Mouse (Mus musculus): Measurements from ENCODE around the gene Slc25a21. TPM values are rescaled to one million over a fixed set of nuclear protein-coding genes. Genes with fewer than 3 reads are reported as not detected.

Gene Slc25a21
- polyA plus RNA-seq, 1 experiment from 2014 or later: 0.59 TPM

- 0 out of 2 replicates have a peak overlapping the region, but pooled peaks have one; percentile 28 for H3K9ac ChIP-seq (replicated peaks)
- no peak overlapping the region for H3K4me2 ChIP-seq (replicated peaks)
- no peaks in the 10 kb centered on the region for H3K9me3 ChIP-seq
- peaks cover 78% of the 10 kb centered on the region for H3K27me3 ChIP-seq
- ATAC-seq (ENCODE audit: low FRiP score, low read depth): no peak
- no peak overlapping the region for H3K27ac ChIP-seq (replicated peaks)
- 0 out of 2 replicates have a peak overlapping the region, but pooled peaks have one; percentile 4 for H3K4me3 ChIP-seq
- H3K36me3 ChIP-seq: no peaks in the 10 kb centered on the region
- 2% methylated on average over 44 of the region's 44 CpGs for WGBS
- peaks cover 17% of the 10 kb centered on the region for H3K4me1 ChIP-seq
Measured at GRCm38 (mm10) chr12:56699915-56700900, 497.1 kb downstream of the Slc25a21 start.

DNA sequence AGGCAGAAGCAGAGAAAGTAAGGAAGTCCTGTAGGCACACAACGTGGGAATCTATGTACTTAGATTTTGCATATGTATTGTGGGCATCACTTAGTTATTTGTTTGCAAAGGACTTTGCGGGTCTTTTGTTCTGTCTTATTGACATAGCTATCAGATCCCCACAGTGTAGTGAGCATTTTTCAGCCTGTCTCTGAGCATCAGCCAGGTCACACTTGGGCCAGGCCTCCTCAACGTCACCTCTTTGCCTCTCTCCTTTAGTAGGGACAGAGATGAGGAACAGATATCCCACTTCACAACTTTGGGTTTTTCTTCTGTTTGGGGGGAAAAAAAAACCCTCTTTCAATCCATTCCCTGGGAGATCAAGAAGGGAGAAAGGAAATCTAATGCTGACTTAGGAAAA is 497.9 kb downstream of the Slc25a21 start:
- H3K27me3 ChIP-seq: peaks cover 79% of the 10 kb centered on the region
- no peak overlapping the region for H3K4me2 ChIP-seq (replicated peaks)
- H3K4me1 ChIP-seq: peaks cover 17% of the 10 kb centered on the region
- ATAC-seq (ENCODE audit: low FRiP score, low read depth): no peak
- 9% methylated on average over 3 of the region's 3 CpGs for WGBS
- H3K9me3 ChIP-seq: no peaks in the 10 kb centered on the region
- no peak overlapping the region for H3K9ac ChIP-seq (replicated peaks)
- no peaks in the 10 kb centered on the region for H3K36me3 ChIP-seq
- no peak overlapping the region for H3K4me3 ChIP-seq
- no peak overlapping the region for H3K27ac ChIP-seq (replicated peaks)

DNA sequence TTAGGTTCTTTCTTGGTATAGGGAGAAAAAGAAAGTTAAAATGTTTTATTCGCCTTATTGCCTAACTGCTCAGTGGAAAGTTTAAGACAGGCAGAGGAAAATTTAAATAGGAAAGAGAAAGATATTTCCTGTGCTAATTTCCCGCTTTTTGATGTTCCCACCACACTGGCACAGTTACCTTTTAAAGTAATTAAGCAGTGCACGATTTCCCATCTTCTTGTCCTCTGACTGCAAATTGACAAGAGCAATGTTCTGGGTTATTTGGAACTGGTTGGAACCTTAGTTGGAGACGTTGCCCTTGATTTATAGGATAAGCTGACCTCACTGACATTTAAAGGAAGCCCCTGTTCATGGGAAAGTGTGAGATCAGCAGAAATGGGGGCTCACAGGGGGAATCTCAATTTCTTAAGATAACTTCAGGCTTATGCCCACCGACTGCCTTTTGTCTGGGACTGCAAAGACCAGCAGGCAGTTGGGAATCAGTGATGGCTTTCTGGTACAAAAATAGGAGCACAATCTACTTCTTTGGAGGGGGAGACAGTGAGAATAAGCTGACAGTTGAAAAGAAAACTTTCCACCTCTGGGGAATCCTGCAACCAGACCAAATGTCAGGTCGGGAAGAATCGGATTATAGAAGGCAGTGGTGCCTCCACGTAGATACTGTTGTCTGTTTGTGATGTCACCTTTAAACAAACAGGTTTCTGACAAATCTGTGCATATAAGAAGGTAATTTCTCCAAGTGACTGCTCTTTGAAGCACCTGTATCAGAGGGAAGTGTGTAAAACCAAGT is 498.9 kb downstream of the Slc25a21 start:
- WGBS: 4% methylated on average over 8 of the region's 8 CpGs
- Histone ChIP-seq H3K27ac (replicated peaks) (no peak overlapping the region), H3K36me3 (no peaks in the 10 kb centered on the region), H3K9ac (replicated peaks) (no peak overlapping the region), H3K9me3 (no peaks in the 10 kb centered on the region), H3K4me1 (peaks cover 17% of the 10 kb centered on the region), H3K4me2 (replicated peaks) (no peak overlapping the region), H3K27me3 (peaks cover 85% of the 10 kb centered on the region), H3K4me3 (no peak overlapping the region)
- ATAC-seq (ENCODE audit: low FRiP score, low read depth): no peak

DNA sequence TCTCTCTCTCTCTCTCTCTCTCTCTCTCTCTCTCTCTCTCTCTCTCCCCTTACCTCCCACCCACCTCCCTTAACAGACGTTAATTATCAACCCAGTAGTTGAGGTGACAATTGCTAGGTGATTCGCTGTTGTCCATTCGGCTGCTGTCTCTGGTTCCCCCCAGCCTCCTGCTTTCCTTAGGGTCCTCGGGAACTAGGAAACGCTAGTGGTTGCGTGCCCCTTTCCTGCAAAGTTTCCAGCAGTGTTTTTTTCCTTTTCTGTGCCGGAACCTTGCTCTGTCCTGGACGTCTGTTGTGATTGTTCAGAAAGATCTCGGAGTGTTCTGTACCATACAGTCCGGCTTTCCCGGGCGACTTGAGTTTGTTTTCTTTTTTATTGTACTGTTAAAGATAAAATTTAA is 499.5 kb downstream of the Slc25a21 start:
- 0% methylated on average over 12 of the region's 12 CpGs for WGBS
- Histone ChIP-seq H3K9me3 (no peaks in the 10 kb centered on the region), H3K36me3 (no peaks in the 10 kb centered on the region), H3K9ac (replicated peaks) (no peak overlapping the region), H3K27me3 (peaks cover 91% of the 10 kb centered on the region), H3K4me3 (no peak overlapping the region), H3K4me2 (replicated peaks) (no peak overlapping the region), H3K27ac (replicated peaks) (no peak overlapping the region), H3K4me1 (peaks cover 17% of the 10 kb centered on the region)
- ATAC-seq (ENCODE audit: low FRiP score, low read depth): no peak

DNA sequence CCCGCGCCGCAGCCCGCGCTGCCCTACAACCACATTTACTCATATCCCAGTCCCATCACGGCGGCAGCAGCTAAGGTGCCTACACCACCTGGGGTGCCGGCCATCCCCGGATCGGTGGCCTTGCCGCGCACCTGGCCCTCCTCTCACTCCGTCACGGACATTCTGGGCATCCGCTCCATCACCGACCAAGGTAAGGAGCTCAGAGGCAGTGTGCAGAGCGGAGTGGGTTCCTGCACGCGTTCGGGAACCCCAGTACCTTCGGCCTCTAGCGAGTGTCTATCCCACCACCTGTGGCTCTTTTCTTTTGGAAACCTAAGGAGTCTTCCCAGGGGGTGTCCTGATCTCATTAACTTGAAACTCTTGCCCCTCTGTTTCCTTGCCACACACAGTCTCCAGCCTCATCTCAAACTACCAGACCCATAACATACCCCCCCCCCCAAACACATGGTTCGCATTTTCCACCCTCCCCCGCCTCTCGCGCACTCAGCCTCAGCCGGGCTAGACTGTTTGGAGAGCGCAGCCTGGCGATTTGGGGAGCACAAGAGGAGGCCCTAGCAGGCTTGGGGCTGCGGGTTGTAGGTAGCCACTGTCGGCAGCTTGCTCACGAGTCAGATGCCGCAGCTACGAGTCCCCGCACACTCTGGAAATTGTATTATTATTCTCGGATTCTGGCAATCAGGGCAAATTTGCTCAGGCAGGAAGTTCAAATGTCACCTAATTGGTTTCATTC is 500.1 kb downstream of the Slc25a21 start:
- H3K9ac ChIP-seq (replicated peaks): no peak overlapping the region
- no peak overlapping the region for H3K27ac ChIP-seq (replicated peaks)
- under 1% methylated on average over 36 of the region's 36 CpGs for WGBS
- no peaks in the 10 kb centered on the region for H3K9me3 ChIP-seq
- peak overlapping the region; percentile 29 for H3K4me3 ChIP-seq
- H3K27me3 ChIP-seq: peaks cover 92% of the 10 kb centered on the region
- H3K36me3 ChIP-seq: no peaks in the 10 kb centered on the region
- peaks cover 17% of the 10 kb centered on the region for H3K4me1 ChIP-seq
- peak overlapping the region; percentile 43 for H3K4me2 ChIP-seq (replicated peaks)
- ATAC-seq (ENCODE audit: low FRiP score, low read depth): no peak

- Histone ChIP-seq H3K27ac (replicated peaks) (no peak overlapping the region), H3K4me2 (replicated peaks) (peak overlapping the region; percentile 43), H3K4me1 (peaks cover 21% of the 10 kb centered on the region), H3K9ac (replicated peaks) (no peak overlapping the region), H3K27me3 (peaks cover 96% of the 10 kb centered on the region), H3K9me3 (no peaks in the 10 kb centered on the region), H3K4me3 (peak overlapping the region; percentile 29), H3K36me3 (no peaks in the 10 kb centered on the region)
- WGBS: under 1% methylated on average over 57 of the region's 57 CpGs
- ATAC-seq (ENCODE audit: low FRiP score, low read depth): 0 out of 2 replicates have a peak, but pooled peaks have one; percentile 2
Measured at GRCm38 (mm10) chr12:56696174-56697010, 500.9 kb downstream of the Slc25a21 start.

GRCm38 (mm10) chr12:56695358-56696173 is 501.7 kb downstream of the Slc25a21 start:
- no peaks in the 10 kb centered on the region for H3K36me3 ChIP-seq
- H3K9ac ChIP-seq (replicated peaks): no peak overlapping the region
- H3K27ac ChIP-seq (replicated peaks): no peak overlapping the region
- peak overlapping the region; percentile 43 for H3K4me2 ChIP-seq (replicated peaks)
- no peaks in the 10 kb centered on the region for H3K9me3 ChIP-seq
- peaks cover 97% of the 10 kb centered on the region for H3K27me3 ChIP-seq
- peak overlapping the region; percentile 29 for H3K4me3 ChIP-seq
- under 1% methylated on average over 41 of the region's 41 CpGs for WGBS
- peaks cover 22% of the 10 kb centered on the region for H3K4me1 ChIP-seq
- peak; percentile 96 for ATAC-seq (ENCODE audit: low FRiP score, low read depth)

DNA sequence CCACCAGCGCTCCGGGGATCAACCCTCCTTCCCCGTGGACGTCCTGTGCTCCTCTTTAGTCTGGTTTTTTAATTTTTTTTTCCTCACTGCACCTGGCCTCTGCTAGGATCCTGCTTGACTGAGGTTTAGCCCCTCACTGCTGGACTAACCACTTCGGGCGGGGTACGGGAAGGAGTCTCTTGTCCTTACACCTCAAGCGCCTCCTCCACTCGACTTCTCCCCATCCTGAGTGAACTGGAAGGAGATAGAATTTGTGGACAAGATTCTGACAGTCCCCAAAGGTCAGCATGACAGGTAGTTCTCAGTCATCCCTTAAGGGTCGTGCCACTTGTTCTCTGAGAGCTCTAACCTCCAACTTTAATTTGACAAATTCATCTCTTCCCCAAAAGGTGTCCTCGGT is 502.3 kb downstream of the Slc25a21 start:
- H3K4me3 ChIP-seq: peak overlapping the region; percentile 29
- no peak for ATAC-seq (ENCODE audit: low FRiP score, low read depth)
- 2% methylated on average over 11 of the region's 11 CpGs for WGBS
- H3K9ac ChIP-seq (replicated peaks): no peak overlapping the region
- H3K36me3 ChIP-seq: no peaks in the 10 kb centered on the region
- no peak overlapping the region for H3K27ac ChIP-seq (replicated peaks)
- H3K9me3 ChIP-seq: no peaks in the 10 kb centered on the region
- H3K4me2 ChIP-seq (replicated peaks): peak overlapping the region; percentile 43
- peaks cover 97% of the 10 kb centered on the region for H3K27me3 ChIP-seq
- H3K4me1 ChIP-seq: peaks cover 26% of the 10 kb centered on the region

DNA sequence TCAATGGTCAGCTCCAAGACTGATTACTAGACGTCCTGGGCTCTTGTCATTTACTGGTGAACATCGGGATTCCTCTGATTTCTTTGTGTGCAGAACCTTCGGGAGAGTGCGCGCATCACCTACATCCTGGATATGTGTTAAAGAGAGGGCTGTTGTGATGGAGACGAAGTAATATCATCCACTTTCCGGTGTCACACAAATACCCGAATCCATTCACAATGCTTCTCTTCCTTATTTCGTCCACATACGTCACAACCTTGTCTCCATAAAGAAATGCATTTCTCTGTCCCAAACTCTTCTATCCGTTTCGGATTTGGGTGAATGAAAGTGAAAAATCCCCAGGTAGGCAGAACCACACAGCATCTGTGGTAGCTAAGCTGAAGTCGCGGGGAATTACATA is 502.9 kb downstream of the Slc25a21 start:
- no peaks in the 10 kb centered on the region for H3K36me3 ChIP-seq
- H3K4me3 ChIP-seq: no peak overlapping the region
- no peak for ATAC-seq (ENCODE audit: low FRiP score, low read depth)
- H3K27me3 ChIP-seq: peaks cover 97% of the 10 kb centered on the region
- no peak overlapping the region for H3K4me2 ChIP-seq (replicated peaks)
- H3K4me1 ChIP-seq: peaks cover 27% of the 10 kb centered on the region
- 3% methylated on average over 14 of the region's 14 CpGs for WGBS
- no peak overlapping the region for H3K9ac ChIP-seq (replicated peaks)
- H3K27ac ChIP-seq (replicated peaks): no peak overlapping the region
- H3K9me3 ChIP-seq: no peaks in the 10 kb centered on the region

DNA sequence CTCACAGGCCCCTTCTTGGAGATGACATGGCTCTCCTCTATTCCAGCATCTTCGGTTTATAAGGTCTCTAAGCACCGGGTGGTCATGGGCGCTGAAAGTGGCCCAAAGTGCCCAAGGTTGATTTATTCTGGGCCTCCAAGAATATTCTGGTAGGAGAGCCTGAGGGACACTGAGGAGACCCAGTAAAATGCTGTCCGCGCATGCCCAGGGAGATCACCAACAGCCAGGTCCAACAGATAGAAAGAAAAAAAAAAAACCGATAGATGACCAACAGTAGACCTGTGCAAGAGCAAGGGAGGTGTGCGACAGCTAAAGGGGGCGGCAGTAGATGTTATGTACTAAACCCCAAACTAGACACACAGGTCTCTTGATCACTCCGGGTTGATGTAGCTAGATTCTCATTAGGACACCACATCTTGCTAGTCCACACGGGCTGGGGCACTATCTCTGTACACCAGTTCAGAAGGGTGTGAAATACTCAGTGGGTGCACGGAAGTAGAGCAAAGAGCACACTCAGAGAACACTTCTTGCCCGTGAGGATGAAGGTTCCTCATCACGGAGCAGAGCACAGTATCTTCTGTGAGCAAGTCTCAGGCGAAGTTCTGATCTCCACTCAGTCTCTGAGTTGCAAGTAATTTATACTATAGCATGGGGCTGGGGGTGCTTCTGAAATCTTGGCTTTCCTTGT is 503.7 kb downstream of the Slc25a21 start:
- Histone ChIP-seq H3K27ac (replicated peaks) (no peak overlapping the region), H3K4me3 (no peak overlapping the region), H3K9me3 (no peaks in the 10 kb centered on the region), H3K36me3 (no peaks in the 10 kb centered on the region), H3K27me3 (peaks cover 100% of the 10 kb centered on the region), H3K4me1 (peaks cover 27% of the 10 kb centered on the region), H3K9ac (replicated peaks) (no peak overlapping the region), H3K4me2 (replicated peaks) (no peak overlapping the region)
- no peak for ATAC-seq (ENCODE audit: low FRiP score, low read depth)
- WGBS: 4% methylated on average over 14 of the region's 14 CpGs

All from midbrain, embryonic 12.5 days (tissue).